Mouse (Mus musculus) liver, adult 2 months (tissue): ENCODE measurements around the gene Clec2i.

Experiments used
- CTCF ChIP-seq: fragments of 200-500 bp; IDR thresholded peaks from 2 replicates; pipeline ENCODE4 v1.5.1; 2011; ENCODE audit warnings: low read depth, low read length, control low read depth
- POLR2A ChIP-seq: fragments of 200-500 bp; IDR thresholded peaks from 2 replicates; pipeline ENCODE4 v1.6.1; 2011; ENCODE audit warnings: low read length, control low read depth; ENCODE audit not compliant: insufficient read depth; ENCODE audit errors: extremely low read depth

GRCm38 (mm10) chr6:128839266-128839771 is 48.1 kb upstream of the Clec2i start:
- TF ChIP-seq CTCF (peak; percentile 85), POLR2A (no peak)
